In genomic region chr10:79926491-79927323, GRCm38 (mm10) we compare ENCODE assay signal across 8 mouse cellular contexts. TPM values are rescaled to one million over a fixed set of nuclear protein-coding genes. Genes with fewer than 3 reads are reported as not detected.
DNase-seq lines count a peak whose midpoint lies in the region; ATAC-seq and TF ChIP-seq lines count a peak whose summit lies in the region.

Arid3a (plus strand) TSS chr10:79927043.

- DNase-seq in kidney, postnatal 0 days (ENCODE audit: low spot score) = peak; percentile 96
- DNase-seq in liver, embryonic 11.5 days (ENCODE audit: low spot score) = peak; percentile 93
- DNase-seq in spleen, postnatal 4 days (ENCODE audit: low spot score in 2 of 2) = peak; percentile 87 to 94

- 0 out of 2 replicates have a peak, but pooled peaks have one; percentile 4 for TF ChIP-seq CTCF in kidney, postnatal 0 days (IDR thresholded peaks at IDR 0.05; ENCODE audit: low read depth)

- H3K27me3 ChIP-seq in heart, embryonic 13.5 days (replicated peaks) = peaks cover 25% of the 10 kb centered on the region
- peaks cover 10% of the 10 kb centered on the region for H3K27me3 ChIP-seq in kidney, postnatal 0 days (ENCODE audit: insufficient read depth, low read length)
- peaks cover 12% of the 10 kb centered on the region for H3K27me3 ChIP-seq in liver, embryonic 11.5 days (replicated peaks; ENCODE audit: control insufficient read depth, insufficient read depth, low read length)
- H3K27me3 ChIP-seq in myocyte (ENCODE audit: control insufficient read depth, insufficient read depth, insufficient read length) = peaks cover 1% of the 10 kb centered on the region

- peak within 1 kb of the TSS; percentile 98 for H3K4me3 ChIP-seq in brown adipose tissue, adult 24 weeks (ENCODE audit: insufficient read depth, low read depth, low read length)
- H3K4me3 ChIP-seq in heart, embryonic 13.5 days = peak within 1 kb of the TSS; percentile 97
- H3K4me3 ChIP-seq in kidney, postnatal 0 days (replicated peaks; ENCODE audit: low read depth, low read length) = peak within 1 kb of the TSS; percentile 91
- peak within 1 kb of the TSS; percentile 96 for H3K4me3 ChIP-seq in liver, embryonic 11.5 days (ENCODE audit: low read depth, low read length)
- peak within 1 kb of the TSS; percentile 96 for H3K4me3 ChIP-seq in myocyte

- peaks cover 2% of the 10 kb centered on the region; the same call in 1 of the 2 replicates for H3K4me1 ChIP-seq in brown adipose tissue, adult 24 weeks (ENCODE audit: control insufficient read depth, insufficient read depth, insufficient read length, low read length)
- peaks cover 46% of the 10 kb centered on the region for H3K4me1 ChIP-seq in heart, embryonic 13.5 days
- H3K4me1 ChIP-seq in kidney, postnatal 0 days (replicated peaks; ENCODE audit: insufficient read depth, low read length) = peaks cover 14% of the 10 kb centered on the region
- H3K4me1 ChIP-seq in liver, embryonic 11.5 days (replicated peaks; ENCODE audit: control insufficient read depth, insufficient read depth, low read length) = peaks cover 34% of the 10 kb centered on the region

- peak; percentile 32 for TF ChIP-seq POLR2A in myocyte (IDR thresholded peaks at IDR 0.05; ENCODE audit: insufficient read length, low read depth)

- peak within 1 kb of the TSS; percentile 76 for H3K27ac ChIP-seq in brown adipose tissue, adult 24 weeks (replicated peaks; ENCODE audit: low read depth, low read length)
- H3K27ac ChIP-seq in heart, embryonic 13.5 days (replicated peaks) = peak within 1 kb of the TSS; percentile 97
- peak within 1 kb of the TSS; percentile 98 for H3K27ac ChIP-seq in kidney, postnatal 0 days
- peak within 1 kb of the TSS; percentile 97 for H3K27ac ChIP-seq in liver, embryonic 11.5 days (ENCODE audit: low read depth, low read length)

- H3K9me3 ChIP-seq in heart, embryonic 13.5 days = no peaks in the 10 kb centered on the region
- H3K9me3 ChIP-seq in kidney, postnatal 0 days (replicated peaks; ENCODE audit: low read length) = no peaks in the 10 kb centered on the region
- H3K9me3 ChIP-seq in liver, embryonic 11.5 days (ENCODE audit: control insufficient read depth, low read length) = no peaks in the 10 kb centered on the region

- H3ac ChIP-seq in myocyte (ENCODE audit: control insufficient read depth, insufficient read length) = peak within 1 kb of the TSS; percentile 12

- peak within 1 kb of the TSS; percentile 97 for H3K9ac ChIP-seq in heart, embryonic 13.5 days
- peak within 1 kb of the TSS; percentile 93 for H3K9ac ChIP-seq in kidney, postnatal 0 days (ENCODE audit: low read depth, low read length)
- peak within 1 kb of the TSS; percentile 92 for H3K9ac ChIP-seq in liver, embryonic 11.5 days (ENCODE audit: low read depth, low read length)

- ATAC-seq in CD4-positive, CD25-positive, alpha-beta regulatory T cell, adult 4 months = peak; percentile 73
- ATAC-seq in erythroid progenitor cell, adult 5-6 weeks (replicated peaks; ENCODE audit: low FRiP score, poor library complexity, severe bottlenecking) = peak; percentile 71
- peak; percentile 51; the same call in 1 of the 2 replicates for ATAC-seq in heart, embryonic 13.5 days (ENCODE audit: extremely low read depth, insufficient number of reproducible peaks, low FRiP score, low TSS enrichment)
- peak; percentile 75 for ATAC-seq in kidney, postnatal 0 days (replicated peaks; ENCODE audit: low FRiP score, low read depth)
- ATAC-seq in liver, embryonic 11.5 days (replicated peaks; ENCODE audit: low FRiP score) = peak; percentile 75

- H3K36me3 ChIP-seq in heart, embryonic 13.5 days = peaks cover 13% of the 10 kb centered on the region
- H3K36me3 ChIP-seq in kidney, postnatal 0 days (ENCODE audit: insufficient read depth, low read length) = peaks cover 7% of the 10 kb centered on the region; the same call in 1 of the 2 replicates
- peaks cover 3% of the 10 kb centered on the region; the same call in 1 of the 2 replicates for H3K36me3 ChIP-seq in liver, embryonic 11.5 days (ENCODE audit: control insufficient read depth, insufficient read depth, low read length)
- H3K36me3 ChIP-seq in myocyte (ENCODE audit: control insufficient read depth, insufficient read depth) = peaks cover 5% of the 10 kb centered on the region

- peak within 1 kb of the TSS; percentile 92 for H3K4me2 ChIP-seq in heart, embryonic 13.5 days
- peak within 1 kb of the TSS; percentile 68 for H3K4me2 ChIP-seq in kidney, postnatal 0 days (ENCODE audit: low read length)
- H3K4me2 ChIP-seq in liver, embryonic 11.5 days = peak within 1 kb of the TSS; percentile 98
- H3K4me2 ChIP-seq in myocyte (ENCODE audit: low read depth) = peak within 1 kb of the TSS; percentile 99

- WGBS in heart, embryonic 13.5 days = under 1% methylated on average over 63 of the region's 63 CpGs
- WGBS in kidney, postnatal 0 days = under 1% methylated on average over 61 of the region's 63 CpGs
- WGBS in liver, embryonic 11.5 days = under 1% methylated on average over 63 of the region's 63 CpGs

- peaks cover 4% of the 10 kb centered on the region for H3K79me2 ChIP-seq in myocyte (ENCODE audit: control insufficient read depth, insufficient read depth)

TF ChIP-seq in myocyte, 11 proteins besides CTCF, POLR2A, EP300 and RAD21:
- TF ChIP-seq E2F4 (IDR thresholded peaks at IDR 0.05; ENCODE audit: insufficient read depth) (peak; percentile 55), MAX (IDR thresholded peaks at IDR 0.05; ENCODE audit: low read depth) (no peak)

RNA-seq across cellular contexts. Expression of gene Arid3a, which starts in this region (rescaled TPM):
- 1 to 10 TPM; 2.7 to 3.3 TPM for polyA plus RNA-seq in CD4-positive, CD25-positive, alpha-beta regulatory T cell, adult 4 months (2017; shearing (Covaris generic))
- polyA plus RNA-seq in brown adipose tissue, adult 24 weeks (2012; ENCODE audit: insufficient read depth, insufficient read length, missing spikeins) = 1.3 and 2.9 TPM in 2 replicates
- 4.2 and 9.7 TPM in 2 replicates for total RNA-seq in erythroid progenitor cell, adult 5-6 weeks (2015; ENCODE audit: low replicate concordance)
- total RNA-seq in erythroid progenitor cell, adult 5-6 weeks (2017; ENCODE audit: low replicate concordance) = 4.8 and 8.6 TPM in 2 replicates
- polyA plus RNA-seq in heart, embryonic 13.5 days (2015; fragmentation: Nextera tagmentation; extraction: Ambion mirVana) = 3.4 and 4.2 TPM in 2 replicates
- 4.1 and 4.5 TPM in 2 replicates for polyA plus RNA-seq in kidney, postnatal 0 days (2015; fragmentation: Nextera tagmentation; extraction: Ambion mirVana)
- polyA plus RNA-seq in liver, embryonic 11.5 days (2014; fragmentation: Nextera tagmentation; extraction: Ambion mirVana) = 10.8 and 12.4 TPM in 2 replicates
- polyA plus RNA-seq in myocyte (2012; fragmentation: generic; extraction: Trizol) = 1.2 TPM

Comparison
In these comparisons a context has a peak if more than half of its experiments do, and no peak if none do; other contexts are left out.
1. Peak in every context shown above with its lines: DNase-seq, ATAC-seq, H3K4me3 ChIP-seq and H3K27ac ChIP-seq.